Mouse (Mus musculus) ES-E14 (cell line): ENCODE data around the gene Tmem232.

ENCODE experiments used
- CHD2 ChIP-seq: IDR thresholded peaks from 2 replicates; pipeline ENCODE4 v1.6.1; 2014; ENCODE audit warnings: mild to moderate bottlenecking, low read depth, low read length, inconsistent platforms
- HCFC1 ChIP-seq: IDR thresholded peaks from 2 replicates; pipeline ENCODE4 v1.6.1; 2012; ENCODE audit warnings: low read length, inconsistent platforms, borderline replicate concordance; ENCODE audit not compliant: insufficient read depth
- MAFK ChIP-seq: IDR thresholded peaks from 2 replicates; pipeline ENCODE4 v1.6.1; 2014; ENCODE audit warnings: mild to moderate bottlenecking, low read depth, low read length, inconsistent platforms; ENCODE audit not compliant: insufficient read depth
- ZC3H11A ChIP-seq: IDR thresholded peaks from 2 replicates; pipeline ENCODE4 v1.6.1; 2012; ENCODE audit warnings: low read depth, mild to moderate bottlenecking, inconsistent platforms, low read length, borderline replicate concordance

DNA sequence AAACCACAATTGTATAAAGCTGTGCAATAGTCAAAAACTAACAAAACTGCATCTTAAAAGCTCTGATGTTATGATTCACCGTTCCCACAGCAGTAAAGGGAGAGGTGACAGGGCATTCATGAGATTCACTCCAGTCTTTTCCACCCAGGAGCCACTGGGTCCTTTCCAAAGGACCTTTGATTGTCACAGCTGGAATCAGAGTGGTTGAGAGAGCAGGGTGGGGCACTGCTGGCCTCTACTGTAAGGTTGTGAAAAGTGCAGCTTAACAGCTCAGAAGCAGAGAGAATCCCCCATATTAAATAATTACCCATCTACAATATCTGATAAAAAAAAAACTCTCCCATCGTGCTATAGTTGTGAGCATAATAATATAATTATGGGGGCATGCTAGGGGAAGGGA, 288.4 kb downstream of the Tmem232 start:
- no peak for TF ChIP-seq CHD2
- TF ChIP-seq ZC3H11A: peak; percentile 78
- TF ChIP-seq HCFC1: no peak
- TF ChIP-seq MAFK: no peak
